Mouse (Mus musculus): Measurements from ENCODE around the gene Myo15.

DNA sequence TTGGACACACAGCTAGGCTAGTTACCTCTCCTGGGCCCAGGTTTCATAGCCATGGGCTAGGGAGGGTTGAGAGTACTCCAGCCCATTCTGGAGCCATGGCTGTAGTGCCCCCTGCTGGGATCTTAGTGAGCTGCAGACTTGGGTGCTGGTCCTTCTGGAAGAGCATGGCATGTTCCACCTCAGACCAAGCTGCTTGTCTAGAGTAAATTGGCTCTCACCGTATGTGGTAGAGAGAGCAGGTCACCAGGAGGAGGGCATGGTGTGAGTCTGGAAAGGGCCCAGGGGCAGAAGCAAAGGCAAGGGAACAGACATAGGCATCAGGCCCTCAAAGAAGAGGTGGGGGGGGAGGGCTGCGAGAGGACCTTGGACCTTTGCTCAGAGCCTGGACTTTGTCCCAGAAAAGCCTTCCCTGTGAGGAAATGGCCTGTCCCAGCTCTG is 3.2 kb upstream of the Myo15 start:
- TF ChIP-seq CTCF (IDR thresholded peaks at IDR 0.05 in 2 of 3, conservative IDR thresholded peaks at IDR 0.05 in 1 of 3; ENCODE audit: control insufficient read depth in 1 of 3, insufficient read depth in 1 of 3, low read depth in 2 of 3, low read length in 3 of 3, poor library complexity in 1 of 3, severe bottlenecking in 1 of 3) (peak; percentile 74 to 87 (median 82)), ZNF384 (IDR thresholded peaks at IDR 0.05; ENCODE audit: low read depth, low read length) (no peak), POLR2A (IDR thresholded peaks at IDR 0.05; ENCODE audit: control insufficient read depth in 1 of 2, insufficient read depth in 1 of 2, low read depth in 1 of 2, low read length in 2 of 2, poor library complexity in 1 of 2) (no peak), MXI1 (IDR thresholded peaks at IDR 0.05; ENCODE audit: low read depth, low read length) (no peak), NELFE (IDR thresholded peaks at IDR 0.05; ENCODE audit: low read depth, low read length) (no peak), CHD1 (IDR thresholded peaks at IDR 0.05; ENCODE audit: low read depth, low read length) (no peak), EP300 (IDR thresholded peaks at IDR 0.05; ENCODE audit: low read depth in 1 of 2, low read length in 2 of 2) (no peak), TBP (IDR thresholded peaks at IDR 0.05; ENCODE audit: low read depth, low read length) (no peak), JUND (IDR thresholded peaks at IDR 0.05; ENCODE audit: low read depth, low read length) (no peak)
